ENCODE assay signal across 17 mouse cellular contexts in genomic region chr13:30039791-30040190, GRCm38 (mm10).
DNase-seq lines count a peak whose midpoint lies in the region; ATAC-seq lines count a peak whose summit lies in the region.
"Had no signal": no experiment of that assay in that cellular context is flagged by ENCODE, and none has a peak within 500 bp of the region (broad histone marks: within the 10 kb centered on the region; RNA-seq: fewer than 3 reads in every experiment).

No protein-coding gene starts in this region.

- peak; percentile 33 for DNase-seq in cerebellum, adult 11-12 months
- peak; percentile 51 for DNase-seq in cerebellum, adult 9-10 months
- DNase-seq in cerebellum, postnatal 4 days (ENCODE audit: low spot score in 2 of 2), result no peak
- DNase-seq in cerebellum, postnatal 10 days, result peak; percentile 60 to 63
- DNase-seq in cerebellum, adult 18-20 months, result no peak
- peak; percentile 34 to 36 for DNase-seq in cerebellum, postnatal 25 days
- DNase-seq: adrenal gland, adult 8-10 months; adrenal gland, postnatal 14 days; adrenal gland, postnatal 36 days; B cell, adult 2 months; embryo, embryonic 11 days had no signal

- no peak for ATAC-seq in cerebellum, adult (ENCODE audit: insufficient number of reproducible peaks, low FRiP score, low TSS enrichment)
- ATAC-seq: activated CD4-positive, CD25-positive, alpha-beta regulatory T cell, adult 4 months; CD4-positive, CD25-positive, alpha-beta regulatory T cell, adult 4 months; forebrain, embryonic 14.5 days; forebrain, embryonic 16.5 days; Patski had no signal

Comparison
In these comparisons a context has a peak if more than half of its experiments do, and no peak if none do; other contexts are left out.
1. DNase-seq: peak in cerebellum, adult 11-12 months (single experiment), cerebellum, adult 9-10 months (single experiment), cerebellum, postnatal 10 days (2 of 2) and cerebellum, postnatal 25 days (2 of 2); none in cerebellum, postnatal 4 days (0 of 2) and cerebellum, adult 18-20 months (0 of 2).